Mouse (Mus musculus): ENCODE results near the gene Ercc6. TPM values are rescaled to one million over a fixed set of nuclear protein-coding genes. Genes with fewer than 3 reads are reported as not detected.

Gene Ercc6
- polyA plus RNA-seq, 1 experiment = 9.4 TPM

DNA sequence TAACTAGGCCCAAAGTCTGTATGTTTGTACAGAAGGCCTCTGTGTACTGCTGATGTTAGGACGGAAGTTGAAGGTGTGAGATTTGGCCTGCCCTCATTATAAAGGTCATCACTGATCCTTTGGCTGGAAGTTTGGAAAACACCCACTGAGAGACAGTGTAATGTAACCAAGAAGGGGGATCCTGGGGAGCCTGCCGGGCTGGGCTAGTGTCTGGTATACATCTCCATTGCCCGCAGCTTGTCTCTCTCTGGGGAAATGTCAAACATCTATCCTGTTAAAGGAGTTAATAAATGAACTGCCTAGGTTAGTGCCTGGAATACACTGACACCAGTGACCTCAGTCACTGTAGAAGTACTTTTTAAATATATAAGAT, 19.8 kb downstream of the Ercc6 start:
- Histone ChIP-seq H3K4me3 (ENCODE audit: control insufficient read depth, insufficient read depth, low read length) (no peak overlapping the region), H3K27ac (ENCODE audit: control insufficient read depth, insufficient read depth, low read length) (no peak overlapping the region), H3K27me3 (ENCODE audit: control insufficient read depth, insufficient read depth, low read length) (no peaks in the 10 kb centered on the region), H3K36me3 (ENCODE audit: control insufficient read depth, insufficient read depth, low read length) (peaks cover 4% of the 10 kb centered on the region; the same call in 1 of the 2 replicates), H3K4me1 (replicated peaks; ENCODE audit: control insufficient read depth, insufficient read depth, low read length) (no peaks in the 10 kb centered on the region)
- WGBS = 96% methylated on average over 3 of the region's 3 CpGs
- no peak for TF ChIP-seq CTCF (IDR thresholded peaks at IDR 0.05; ENCODE audit: borderline replicate concordance, control insufficient read depth, extremely low read depth, insufficient read depth, low read length, poor library complexity)
- no peak for TF ChIP-seq POLR2A (IDR thresholded peaks at IDR 0.05; ENCODE audit: control insufficient read depth, extremely low read depth, insufficient read depth, low read length, poor library complexity)
- no peak for DNase-seq

DNA sequence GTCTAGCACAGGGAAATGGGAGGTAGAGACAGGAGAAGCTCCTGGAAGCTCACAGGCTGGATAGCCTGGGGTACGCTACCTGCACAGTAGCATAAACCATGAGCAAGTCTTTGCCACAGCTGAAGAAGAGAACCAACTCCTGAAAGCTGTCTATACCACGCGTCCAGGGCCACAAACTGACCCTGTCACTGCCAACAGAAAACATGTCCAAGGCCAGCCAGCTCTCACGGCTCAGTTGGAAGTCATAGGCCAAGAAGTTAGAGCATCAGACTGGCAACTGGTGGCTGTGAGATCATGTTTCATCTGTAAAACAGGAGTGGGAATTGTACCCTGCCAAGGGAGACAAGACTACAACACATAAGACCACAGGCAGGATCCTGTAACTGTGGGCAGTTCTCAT, 20.3 kb downstream of the Ercc6 start:
- Histone ChIP-seq H3K27ac (ENCODE audit: control insufficient read depth, insufficient read depth, low read length) (no peak overlapping the region), H3K36me3 (ENCODE audit: control insufficient read depth, insufficient read depth, low read length) (peaks cover 4% of the 10 kb centered on the region; the same call in 1 of the 2 replicates), H3K4me3 (ENCODE audit: control insufficient read depth, insufficient read depth, low read length) (no peak overlapping the region), H3K4me1 (replicated peaks; ENCODE audit: control insufficient read depth, insufficient read depth, low read length) (no peaks in the 10 kb centered on the region), H3K27me3 (ENCODE audit: control insufficient read depth, insufficient read depth, low read length) (no peaks in the 10 kb centered on the region)
- no peak for TF ChIP-seq POLR2A (IDR thresholded peaks at IDR 0.05; ENCODE audit: control insufficient read depth, extremely low read depth, insufficient read depth, low read length, poor library complexity)
- no peak for TF ChIP-seq CTCF (IDR thresholded peaks at IDR 0.05; ENCODE audit: borderline replicate concordance, control insufficient read depth, extremely low read depth, insufficient read depth, low read length, poor library complexity)
- 93% methylated on average over 4 of the region's 4 CpGs for WGBS
- DNase-seq = no peak

DNA sequence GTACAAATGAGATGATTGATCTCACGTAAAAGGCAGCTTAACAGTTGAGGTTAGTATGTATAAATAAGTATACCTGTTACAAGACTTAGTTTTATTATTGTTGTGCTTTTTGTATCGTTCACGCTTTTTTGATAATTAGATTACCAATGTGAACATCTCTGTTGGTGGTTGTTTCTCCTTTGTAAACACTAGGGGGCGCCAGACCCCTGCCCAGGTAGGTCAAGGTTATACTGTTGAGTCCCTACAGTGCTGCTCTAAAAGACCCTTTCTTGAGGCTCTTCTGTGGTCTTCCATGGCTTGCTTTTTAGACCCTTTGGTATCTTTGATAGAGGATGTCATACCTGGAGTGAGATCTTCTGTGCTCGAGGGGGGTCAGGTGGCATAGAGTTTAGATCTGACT, 20.8 kb downstream of the Ercc6 start:
- Histone ChIP-seq H3K27ac (ENCODE audit: control insufficient read depth, insufficient read depth, low read length) (no peak overlapping the region), H3K4me1 (replicated peaks; ENCODE audit: control insufficient read depth, insufficient read depth, low read length) (no peaks in the 10 kb centered on the region), H3K36me3 (ENCODE audit: control insufficient read depth, insufficient read depth, low read length) (peaks cover 4% of the 10 kb centered on the region; the same call in 1 of the 2 replicates), H3K4me3 (ENCODE audit: control insufficient read depth, insufficient read depth, low read length) (no peak overlapping the region), H3K27me3 (ENCODE audit: control insufficient read depth, insufficient read depth, low read length) (no peaks in the 10 kb centered on the region)
- no peak for DNase-seq
- TF ChIP-seq POLR2A (IDR thresholded peaks at IDR 0.05; ENCODE audit: control insufficient read depth, extremely low read depth, insufficient read depth, low read length, poor library complexity) (no peak), CTCF (IDR thresholded peaks at IDR 0.05; ENCODE audit: borderline replicate concordance, control insufficient read depth, extremely low read depth, insufficient read depth, low read length, poor library complexity) (no peak)
- 79% methylated on average over 5 of the region's 5 CpGs for WGBS

DNA sequence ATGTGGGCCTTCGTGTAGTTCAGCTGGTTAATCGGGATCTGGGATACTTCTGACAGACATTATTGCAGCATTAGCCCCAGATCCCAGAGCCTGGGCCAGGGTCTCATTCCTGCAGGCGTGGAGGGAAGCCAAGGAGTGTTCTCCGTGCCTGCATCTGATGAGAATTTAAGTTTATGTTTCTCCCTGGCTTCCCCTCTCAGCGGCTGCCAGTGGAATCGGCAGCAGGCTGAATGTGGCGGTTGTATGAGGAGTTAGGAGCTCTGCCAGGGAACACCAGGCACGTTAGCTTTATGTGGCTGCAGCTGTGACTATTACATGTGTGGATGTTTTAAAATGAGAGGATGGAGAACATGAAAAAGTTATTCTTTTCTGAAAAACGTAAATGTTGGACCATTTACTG, 23.4 kb downstream of the Ercc6 start:
- no peaks in the 10 kb centered on the region for H3K4me1 ChIP-seq (replicated peaks; ENCODE audit: control insufficient read depth, insufficient read depth, low read length)
- 91% methylated on average over 9 of the region's 9 CpGs for WGBS
- peaks cover 9% of the 10 kb centered on the region for H3K36me3 ChIP-seq (ENCODE audit: control insufficient read depth, insufficient read depth, low read length)
- no peak overlapping the region for H3K4me3 ChIP-seq (ENCODE audit: control insufficient read depth, insufficient read depth, low read length)
- no peaks in the 10 kb centered on the region for H3K27me3 ChIP-seq (ENCODE audit: control insufficient read depth, insufficient read depth, low read length)
- TF ChIP-seq POLR2A (IDR thresholded peaks at IDR 0.05; ENCODE audit: control insufficient read depth, extremely low read depth, insufficient read depth, low read length, poor library complexity) = no peak
- TF ChIP-seq CTCF (IDR thresholded peaks at IDR 0.05; ENCODE audit: borderline replicate concordance, control insufficient read depth, extremely low read depth, insufficient read depth, low read length, poor library complexity) = no peak
- no peak overlapping the region for H3K27ac ChIP-seq (ENCODE audit: control insufficient read depth, insufficient read depth, low read length)
- no peak for DNase-seq

DNA sequence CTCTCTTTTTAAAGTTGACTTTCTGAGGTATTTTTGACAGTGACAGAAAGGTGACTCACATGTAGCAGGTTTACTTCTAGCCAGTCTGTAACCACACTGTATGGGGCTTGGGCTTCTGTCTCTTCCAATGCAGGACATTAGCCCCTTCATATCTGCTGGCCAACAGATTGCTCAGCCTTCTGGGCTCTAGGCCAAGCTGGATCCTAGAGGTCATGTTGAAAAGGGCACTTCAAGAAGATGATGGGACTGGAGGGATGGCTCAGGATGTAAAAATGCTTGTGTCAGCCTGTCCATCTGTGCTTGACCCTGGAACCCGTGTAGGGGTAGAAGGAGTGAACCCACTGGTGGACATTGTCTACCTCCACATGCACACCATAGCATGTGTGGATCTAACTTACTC, 24.8 kb downstream of the Ercc6 start:
- TF ChIP-seq CTCF (IDR thresholded peaks at IDR 0.05; ENCODE audit: borderline replicate concordance, control insufficient read depth, extremely low read depth, insufficient read depth, low read length, poor library complexity) (no peak), POLR2A (IDR thresholded peaks at IDR 0.05; ENCODE audit: control insufficient read depth, extremely low read depth, insufficient read depth, low read length, poor library complexity) (no peak)
- WGBS = 97% methylated on average over 1 of the region's 1 CpGs
- H3K4me1 ChIP-seq (replicated peaks; ENCODE audit: control insufficient read depth, insufficient read depth, low read length) = no peaks in the 10 kb centered on the region
- H3K36me3 ChIP-seq (ENCODE audit: control insufficient read depth, insufficient read depth, low read length) = peaks cover 11% of the 10 kb centered on the region
- no peak for DNase-seq
- no peak overlapping the region for H3K27ac ChIP-seq (ENCODE audit: control insufficient read depth, insufficient read depth, low read length)
- H3K27me3 ChIP-seq (ENCODE audit: control insufficient read depth, insufficient read depth, low read length) = no peaks in the 10 kb centered on the region
- no peak overlapping the region for H3K4me3 ChIP-seq (ENCODE audit: control insufficient read depth, insufficient read depth, low read length)

DNA sequence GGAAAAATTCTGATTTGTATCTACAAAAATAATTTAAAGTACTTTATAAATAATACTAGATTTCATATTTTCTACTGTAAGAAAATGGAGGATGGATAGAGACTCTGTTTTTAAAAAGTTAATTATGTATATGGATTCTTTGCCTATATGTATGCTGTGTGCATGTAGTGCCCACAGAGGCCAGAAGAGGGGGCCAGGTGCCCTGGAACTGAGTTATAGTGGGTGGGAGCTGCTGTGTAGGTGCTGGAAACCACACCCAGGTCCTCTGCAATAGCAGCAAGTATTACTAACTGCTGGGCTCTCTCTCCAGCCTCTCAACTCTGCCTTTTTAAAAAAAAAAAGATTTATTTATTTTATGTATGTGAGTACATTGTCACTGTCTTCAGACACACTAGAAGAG, 29.8 kb downstream of the Ercc6 start:
- no peak for TF ChIP-seq CTCF (IDR thresholded peaks at IDR 0.05; ENCODE audit: borderline replicate concordance, control insufficient read depth, extremely low read depth, insufficient read depth, low read length, poor library complexity)
- TF ChIP-seq POLR2A (IDR thresholded peaks at IDR 0.05; ENCODE audit: control insufficient read depth, extremely low read depth, insufficient read depth, low read length, poor library complexity) = no peak
- Histone ChIP-seq H3K27ac (ENCODE audit: control insufficient read depth, insufficient read depth, low read length) (no peak overlapping the region), H3K4me3 (ENCODE audit: control insufficient read depth, insufficient read depth, low read length) (no peak overlapping the region), H3K4me1 (replicated peaks; ENCODE audit: control insufficient read depth, insufficient read depth, low read length) (no peaks in the 10 kb centered on the region), H3K27me3 (ENCODE audit: control insufficient read depth, insufficient read depth, low read length) (no peaks in the 10 kb centered on the region), H3K36me3 (ENCODE audit: control insufficient read depth, insufficient read depth, low read length) (peaks cover 8% of the 10 kb centered on the region)
- no peak for DNase-seq

DNA sequence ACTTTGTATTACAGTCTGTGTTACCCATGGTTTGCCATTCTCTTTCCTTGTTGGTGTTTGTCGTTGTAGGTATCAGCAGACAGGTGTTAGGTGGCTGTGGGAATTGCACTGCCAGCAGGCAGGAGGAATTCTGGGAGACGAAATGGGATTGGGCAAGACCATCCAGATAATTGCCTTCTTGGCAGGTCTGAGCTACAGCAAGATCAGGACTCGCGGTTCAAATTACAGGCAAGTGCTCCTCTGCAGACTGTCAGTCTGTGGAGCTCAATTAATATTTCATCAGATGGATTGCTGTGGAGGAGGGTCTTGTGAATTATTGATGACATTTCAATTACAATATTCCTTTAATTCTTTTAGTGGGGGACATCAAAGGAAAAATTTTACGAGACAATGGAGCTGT, 33.4 kb downstream of the Ercc6 start:
- no peak for TF ChIP-seq POLR2A (IDR thresholded peaks at IDR 0.05; ENCODE audit: control insufficient read depth, extremely low read depth, insufficient read depth, low read length, poor library complexity)
- TF ChIP-seq CTCF (IDR thresholded peaks at IDR 0.05; ENCODE audit: borderline replicate concordance, control insufficient read depth, extremely low read depth, insufficient read depth, low read length, poor library complexity) = no peak
- Histone ChIP-seq H3K4me3 (ENCODE audit: control insufficient read depth, insufficient read depth, low read length) (no peak overlapping the region), H3K27me3 (ENCODE audit: control insufficient read depth, insufficient read depth, low read length) (no peaks in the 10 kb centered on the region), H3K36me3 (ENCODE audit: control insufficient read depth, insufficient read depth, low read length) (peaks cover 3% of the 10 kb centered on the region), H3K27ac (ENCODE audit: control insufficient read depth, insufficient read depth, low read length) (no peak overlapping the region), H3K4me1 (replicated peaks; ENCODE audit: control insufficient read depth, insufficient read depth, low read length) (no peaks in the 10 kb centered on the region)
- WGBS = 94% methylated on average over 5 of the region's 5 CpGs
- DNase-seq = no peak
